Comparison of ENCODE assay signal across 11 mouse cellular contexts in the genomic region with DNA sequence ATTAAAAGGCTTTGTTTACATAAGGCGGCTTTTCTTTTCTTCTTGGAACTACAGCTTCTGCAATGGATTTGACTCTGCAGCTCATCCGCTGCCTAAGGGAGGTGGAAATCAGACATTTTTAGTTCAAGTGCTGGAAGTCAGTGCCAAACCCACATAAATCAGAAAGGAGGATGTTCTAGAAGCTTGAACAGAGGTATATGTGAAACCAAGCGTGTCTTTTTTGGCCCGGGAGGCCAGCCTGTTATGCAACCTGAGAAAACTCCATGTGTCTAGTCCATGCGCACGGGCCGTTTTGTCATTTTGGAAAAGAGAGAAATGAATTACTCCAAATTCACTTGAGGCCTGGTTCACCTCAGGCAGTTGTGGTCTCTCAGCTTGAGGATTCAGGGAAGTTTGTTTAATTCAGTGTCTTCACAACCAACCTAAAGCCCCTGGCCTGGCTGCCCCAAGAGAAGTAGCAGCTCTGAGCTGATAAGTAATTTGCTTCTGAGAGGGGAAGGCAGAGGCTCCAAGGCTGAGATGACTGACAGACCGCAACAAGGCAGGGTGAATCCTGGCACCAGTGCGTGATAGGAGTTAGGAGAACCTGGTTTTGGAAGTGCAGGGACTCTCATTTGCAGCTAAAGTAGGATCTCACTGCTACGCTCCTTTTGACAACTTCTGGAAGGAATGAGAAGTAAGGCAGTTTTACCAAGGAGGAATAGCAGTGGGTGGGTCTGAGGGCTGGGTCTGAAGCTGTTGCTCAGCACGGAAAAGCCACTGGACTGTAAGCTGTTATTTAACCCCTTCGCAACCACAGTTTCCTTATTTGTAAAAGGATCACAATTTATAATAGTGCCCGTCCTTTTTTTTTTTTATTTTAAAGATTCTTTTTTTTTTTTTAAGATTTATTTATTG. TPM values are rescaled to one million over a fixed set of nuclear protein-coding genes. Genes with fewer than 3 reads are reported as not detected.
DNase-seq lines count a peak whose midpoint lies in the region; ATAC-seq and TF ChIP-seq lines count a peak whose summit lies in the region.
"Had no signal": no experiment of that assay in that cellular context is flagged by ENCODE, and none has a peak within 500 bp of the region (broad histone marks: within the 10 kb centered on the region; RNA-seq: fewer than 3 reads in every experiment).

No protein-coding gene starts in this region.

- H3K27ac ChIP-seq in left cerebral cortex, adult 2 months = peak overlapping the region; percentile 91
- no peak overlapping the region for H3K27ac ChIP-seq in heart, embryonic 11.5 days (ENCODE audit: low read depth, low read length)
- H3K27ac ChIP-seq: hindbrain, embryonic 10.5 days; limb, embryonic 12.5 days; midbrain, embryonic 12.5 days had no signal

- H3K27me3 ChIP-seq in heart, embryonic 11.5 days (ENCODE audit: control insufficient read depth, insufficient read depth, low read length) = no peaks in the 10 kb centered on the region
- H3K27me3 ChIP-seq: limb, embryonic 12.5 days; midbrain, embryonic 12.5 days had no signal

- no peak for ATAC-seq in heart, embryonic 11.5 days (replicated peaks; ENCODE audit: insufficient number of reproducible peaks, low FRiP score, low TSS enrichment)

- H3K4me2 ChIP-seq in heart, embryonic 11.5 days = no peak overlapping the region
- H3K4me2 ChIP-seq: limb, embryonic 12.5 days; midbrain, embryonic 12.5 days had no signal

- no peak overlapping the region for H3K9ac ChIP-seq in heart, embryonic 11.5 days (ENCODE audit: low read depth, low read length)
- H3K9ac ChIP-seq: limb, embryonic 12.5 days; midbrain, embryonic 12.5 days had no signal

- no peaks in the 10 kb centered on the region for H3K36me3 ChIP-seq in heart, embryonic 11.5 days (ENCODE audit: control insufficient read depth, insufficient read depth, low read length)
- H3K36me3 ChIP-seq: hindbrain, embryonic 10.5 days; limb, embryonic 12.5 days; midbrain, embryonic 12.5 days had no signal

- no peak for TF ChIP-seq CTCF in left cerebral cortex, adult 2 months (IDR thresholded peaks at IDR 0.05)

- no peak for DNase-seq in left cerebral cortex, adult 2 months (ENCODE audit: extremely low spot score in 1 of 2, low spot score in 2 of 2)
- DNase-seq in left cerebral cortex, adult 11 months (ENCODE audit: low spot score) = no peak
- peak; percentile 46 for DNase-seq in Muller cell, postnatal 12 days (ENCODE audit: inconsistent ontology term)
- peak; percentile 91 for DNase-seq in brain, adult 2 months (ENCODE audit: low read depth, low spot score)
- DNase-seq in kidney, adult 8-10 months = peak; percentile 71 to 73
- no peak for DNase-seq in adipocyte (ENCODE audit: low spot score)
- DNase-seq: thymus, postnatal 14 days had no signal

- intact Hi-C loops in left cerebral cortex, adult 2 months (cut with DNase I) = no loop called here

- no peaks in the 10 kb centered on the region for H3K4me1 ChIP-seq in heart, embryonic 11.5 days (ENCODE audit: control insufficient read depth, insufficient read depth, low read length)

- H3K4me3 ChIP-seq in left cerebral cortex, adult 2 months = no peak overlapping the region
- no peak overlapping the region for H3K4me3 ChIP-seq in heart, embryonic 11.5 days (ENCODE audit: low read depth, low read length)
- H3K4me3 ChIP-seq: hindbrain, embryonic 10.5 days; limb, embryonic 12.5 days; midbrain, embryonic 12.5 days had no signal

- 66% methylated on average over 13 of the region's 13 CpGs for WGBS in heart, embryonic 11.5 days (ENCODE audit: insufficient replicate concordance)

- H3K9me3 ChIP-seq in heart, embryonic 11.5 days (replicated peaks; ENCODE audit: control insufficient read depth, low read length) = no peaks in the 10 kb centered on the region
- H3K9me3 ChIP-seq: hindbrain, embryonic 10.5 days; limb, embryonic 12.5 days; midbrain, embryonic 12.5 days had no signal

RNA-seq across cellular contexts. Expression of gene Cyfip2, which starts 13.5 kb away (rescaled TPM):
- total RNA-seq in left cerebral cortex, adult 2 months (2021) = 100 to 1,000 TPM; 606 to 614 TPM
- 5.6 and 5.7 TPM in 2 replicates for polyA plus RNA-seq in heart, embryonic 11.5 days (2014; fragmentation: Nextera tagmentation; extraction: Ambion mirVana)

Comparison
In these comparisons a context has a peak if more than half of its experiments do, and no peak if none do; other contexts are left out.
1. DNase-seq: peak in Muller cell, postnatal 12 days (single experiment), brain, adult 2 months (single experiment) and kidney, adult 8-10 months (2 of 2); none in left cerebral cortex, adult 2 months (0 of 2), left cerebral cortex, adult 11 months (single experiment) and adipocyte (single experiment).